Mouse (Mus musculus) bone marrow macrophage, adult 2 months (primary cell): ENCODE results near the gene Tada1.

Source experiments
- CTCF ChIP-seq: IDR thresholded peaks from 2 replicates; pipeline ENCODE4 v1.5.1; 2012; ENCODE audit warnings: low read depth, mild to moderate bottlenecking, low read length, moderate library complexity
- POLR2A ChIP-seq: IDR thresholded peaks from 2 replicates; pipeline ENCODE4 v1.6.1; 2012; ENCODE audit warnings: mild to moderate bottlenecking, low read depth, low read length, borderline replicate concordance

DNA sequence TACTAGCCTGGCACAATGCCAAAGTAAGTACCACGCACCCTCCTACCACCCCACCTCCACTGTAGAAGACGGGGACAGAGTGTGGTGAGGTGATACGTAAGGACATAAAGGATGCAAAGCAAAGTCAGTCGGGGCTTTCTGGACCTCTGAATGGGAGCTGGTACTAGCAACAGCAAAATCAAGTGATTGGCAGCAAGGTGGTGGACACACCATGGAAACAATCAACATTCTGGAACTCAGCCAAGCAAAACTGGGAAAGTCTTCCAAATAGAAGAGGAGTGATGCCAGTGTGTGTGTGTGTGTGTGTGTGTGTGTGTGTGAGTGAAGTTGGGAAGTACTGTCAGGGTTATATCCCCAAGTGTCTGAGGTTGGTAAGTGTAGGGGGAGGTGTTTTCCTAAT is 23.1 kb downstream of the Tada1 start:
- TF ChIP-seq POLR2A (no peak), CTCF (no peak)
